Mouse (Mus musculus): ENCODE data around the gene Cacna2d3.

DNA sequence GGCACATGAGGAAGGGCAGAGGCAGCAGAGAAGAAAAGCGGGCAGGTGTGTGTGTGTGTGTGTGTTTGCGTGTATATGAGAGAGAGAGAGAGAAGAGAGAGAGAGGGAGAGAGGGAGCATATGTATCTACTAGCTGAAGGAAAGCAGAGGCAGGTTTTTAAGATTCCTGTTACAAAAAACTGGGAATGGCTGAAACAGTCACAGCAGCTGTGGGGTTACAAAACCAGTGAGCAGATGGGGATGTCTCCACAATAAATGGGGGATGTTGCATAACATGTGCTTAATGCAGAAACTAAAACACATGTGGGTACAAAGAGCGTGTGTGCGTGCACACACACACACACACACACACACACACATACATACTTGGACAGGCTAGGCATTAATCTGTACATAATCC, 752.4 kb downstream of the Cacna2d3 start:
- TF ChIP-seq CTCF (IDR thresholded peaks at IDR 0.05 in 2 of 3, conservative IDR thresholded peaks at IDR 0.05 in 1 of 3; ENCODE audit: control insufficient read depth in 1 of 3, insufficient read depth in 1 of 3, low read depth in 2 of 3, low read length in 3 of 3, poor library complexity in 1 of 3, severe bottlenecking in 1 of 3) (no peak), NELFE (IDR thresholded peaks at IDR 0.05; ENCODE audit: low read depth, low read length) (no peak), POLR2A (IDR thresholded peaks at IDR 0.05; ENCODE audit: control insufficient read depth in 1 of 2, insufficient read depth in 1 of 2, low read depth in 1 of 2, low read length in 2 of 2, poor library complexity in 1 of 2) (no peak), ZNF384 (IDR thresholded peaks at IDR 0.05; ENCODE audit: low read depth, low read length) (no peak), USF2 (IDR thresholded peaks at IDR 0.05; ENCODE audit: borderline replicate concordance in 1 of 2, insufficient read depth in 1 of 2, low read depth in 1 of 2, low read length in 2 of 2) (no peak), MAFK (IDR thresholded peaks at IDR 0.05; ENCODE audit: borderline replicate concordance, low read depth, low read length) (no peak)

Measured in MEL (cell line).